ENCODE assay signal across 9 mouse cellular contexts in genomic region chr2:105688436-105689303, GRCm38 (mm10). TPM values are rescaled to one million over a fixed set of nuclear protein-coding genes. Genes with fewer than 3 reads are reported as not detected.
A peak's percentile ranks its signal among the peaks of the same experiment; 100 is the strongest.
DNase-seq lines count a peak whose midpoint lies in the region; ATAC-seq and TF ChIP-seq lines count a peak whose summit lies in the region.
"Had no signal": no experiment of that assay in that cellular context is flagged by ENCODE, and none has a peak within 500 bp of the region (broad histone marks: within the 10 kb centered on the region; RNA-seq: fewer than 3 reads in every experiment).

No protein-coding gene starts in this region.

- peak overlapping the region; percentile 60 for H3K4me2 ChIP-seq in heart, embryonic 16.5 days (ENCODE audit: low read depth, low read length)
- peak overlapping the region; percentile 46 for H3K4me2 ChIP-seq in midbrain, embryonic 13.5 days (replicated peaks)

- DNase-seq in heart, adult 11 months: peak; percentile 60
- DNase-seq in heart, postnatal 25 days (ENCODE audit: low spot score): no peak
- DNase-seq in cerebellum, adult 2 months: peak; percentile 73 to 79
- no peak for DNase-seq in ovary, postnatal 14 days (ENCODE audit: low spot score)
- no peak for DNase-seq in urinary bladder, postnatal 36 days (ENCODE audit: low spot score in 2 of 2)
- DNase-seq in urinary bladder, postnatal 25 days (ENCODE audit: low spot score): no peak

- no peak for TF ChIP-seq CTCF in cerebellum, adult 2 months (IDR thresholded peaks at IDR 0.05; ENCODE audit: borderline replicate concordance, insufficient read depth, low read depth, low read length)

- TF ChIP-seq POLR2A in cerebellum, adult 2 months (IDR thresholded peaks at IDR 0.05; ENCODE audit: borderline replicate concordance, insufficient read depth, low read length): peak; percentile 19; the same call in 1 of the 2 replicates

- no peak for ATAC-seq in heart, embryonic 16.5 days (replicated peaks; ENCODE audit: extremely low read depth, insufficient read depth, low FRiP score)
- no peak for ATAC-seq in midbrain, embryonic 13.5 days

- peak overlapping the region; percentile 99 for H3K27ac ChIP-seq in cerebellum, adult 2 months (ENCODE audit: insufficient read depth, low read length)
- no peak overlapping the region for H3K27ac ChIP-seq in heart, embryonic 16.5 days (ENCODE audit: low read length)
- H3K27ac ChIP-seq in midbrain, embryonic 13.5 days: peak overlapping the region; percentile 74

- no peaks in the 10 kb centered on the region for H3K27me3 ChIP-seq in cerebellum, adult 2 months (ENCODE audit: control insufficient read depth, insufficient read depth, low read length)
- peaks cover 92% of the 10 kb centered on the region for H3K27me3 ChIP-seq in heart, embryonic 16.5 days (ENCODE audit: control insufficient read depth, insufficient read depth, low read length)
- H3K27me3 ChIP-seq in midbrain, embryonic 13.5 days: peaks cover 96% of the 10 kb centered on the region

- intact Hi-C loops in heart, postnatal 25 days (cut with DNase I): loop anchor here (10.0 kb wide), 1 partner anchor 296 kb away; no protein-coding TSS in a partner anchor

- no peaks in the 10 kb centered on the region for H3K9me3 ChIP-seq in heart, embryonic 16.5 days (replicated peaks; ENCODE audit: control insufficient read depth, low read length)
- no peaks in the 10 kb centered on the region for H3K9me3 ChIP-seq in midbrain, embryonic 13.5 days

- 2% methylated on average over 25 of the region's 25 CpGs for WGBS in cerebellum, adult 2 months
- WGBS in heart, embryonic 16.5 days: 2% methylated on average over 25 of the region's 25 CpGs
- under 1% methylated on average over 25 of the region's 25 CpGs for WGBS in midbrain, embryonic 13.5 days

- no peak overlapping the region for H3K9ac ChIP-seq in heart, embryonic 16.5 days (ENCODE audit: low read length)
- H3K9ac ChIP-seq in midbrain, embryonic 13.5 days (replicated peaks): peak overlapping the region; percentile 39; the same call in 1 of the 2 replicates

- H3K4me1 ChIP-seq in cerebellum, adult 2 months (ENCODE audit: control insufficient read depth, insufficient read depth, low read length): peaks cover 17% of the 10 kb centered on the region
- H3K4me1 ChIP-seq in heart, embryonic 16.5 days (ENCODE audit: control insufficient read depth, insufficient read depth, low read length): peaks cover 15% of the 10 kb centered on the region
- H3K4me1 ChIP-seq in midbrain, embryonic 13.5 days (replicated peaks): peaks cover 36% of the 10 kb centered on the region

- H3K4me3 ChIP-seq in cerebellum, adult 2 months (replicated peaks; ENCODE audit: insufficient read depth, low read depth, low read length): peak overlapping the region; percentile 45
- peak overlapping the region; percentile 41 for H3K4me3 ChIP-seq in heart, embryonic 16.5 days (ENCODE audit: low read length)
- peak overlapping the region; percentile 26 for H3K4me3 ChIP-seq in midbrain, embryonic 13.5 days (replicated peaks)

- H3K36me3 ChIP-seq in heart, embryonic 16.5 days (ENCODE audit: control insufficient read depth, insufficient read depth): no peaks in the 10 kb centered on the region
- no peaks in the 10 kb centered on the region for H3K36me3 ChIP-seq in midbrain, embryonic 13.5 days

RNA-seq across cellular contexts. Expression of gene Pax6, which starts 20.0 kb away (rescaled TPM):
- total RNA-seq in heart, postnatal 25 days (2021): not detected
- polyA plus RNA-seq in cerebellum, adult 2 months (2012; rRNA removed): 84.5 and 103 TPM in 2 replicates
- not detected in 2 replicates for polyA plus RNA-seq in heart, embryonic 16.5 days (2015; fragmentation: Nextera tagmentation; extraction: Ambion mirVana)
- polyA plus RNA-seq in midbrain, embryonic 13.5 days (2015; fragmentation: Nextera tagmentation; extraction: Ambion mirVana): 39.9 and 40.9 TPM in 2 replicates
- total RNA-seq: common myeloid progenitor, adult 5-6 weeks had no signal

Comparison
In these comparisons a context has a peak if more than half of its experiments do, and no peak if none do; other contexts are left out.
1. DNase-seq: peak in heart, adult 11 months (single experiment) and cerebellum, adult 2 months (2 of 2); none in heart, postnatal 25 days (single experiment), ovary, postnatal 14 days (single experiment), urinary bladder, postnatal 36 days (0 of 2) and urinary bladder, postnatal 25 days (single experiment).
2. RNA of gene Pax6, which starts 20.0 kb away (polyA plus RNA-seq): 84.5 to 103 TPM in cerebellum, adult 2 months and 39.9 to 40.9 TPM in midbrain, embryonic 13.5 days; not detected in heart, embryonic 16.5 days; every median in the first group is over 10 times any median in the second.
3. Peak in every context shown above with its lines, with median percentiles within 50 percentile points of each other: H3K4me3 ChIP-seq.